16 mouse cellular contexts compared by ENCODE assay signal in the genomic region with DNA sequence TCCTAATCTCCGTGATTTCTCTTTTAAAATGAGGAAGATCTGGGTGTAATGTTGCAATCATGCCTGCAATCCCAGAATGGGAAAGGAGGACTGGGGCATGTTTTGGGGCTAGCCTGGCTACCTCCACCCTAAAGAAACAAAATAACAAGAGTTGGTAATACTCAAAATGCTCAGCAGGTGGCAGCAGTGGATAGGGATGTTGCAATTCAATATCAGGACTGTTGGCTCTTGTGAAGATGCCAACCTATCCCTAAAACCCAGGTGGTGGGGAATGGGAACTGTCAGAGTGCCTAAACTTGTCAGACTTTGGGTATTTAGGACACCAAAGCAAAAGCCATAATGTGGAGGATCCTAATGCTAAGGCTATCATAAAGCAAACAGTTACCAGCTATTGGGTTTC. TPM values are rescaled to one million over a fixed set of nuclear protein-coding genes. Genes with fewer than 3 reads are reported as not detected.
DNase-seq lines count a peak whose midpoint lies in the region; ATAC-seq and TF ChIP-seq lines count a peak whose summit lies in the region.
"Not testable (repeated sequence)": the region's sequence is repeated elsewhere in the genome, so short reads cannot be mapped to it uniquely, and the experiment has no call there.
"Had no signal": no experiment of that assay in that cellular context is flagged by ENCODE, and none has a peak within 500 bp of the region (broad histone marks: within the 10 kb centered on the region; RNA-seq: fewer than 3 reads in every experiment).

No protein-coding gene starts in this region.

- not testable (repeated sequence) for TF ChIP-seq CTCF in C2C12 (IDR thresholded peaks at IDR 0.05; ENCODE audit: control insufficient read depth, insufficient read depth, insufficient read length)

- H3K4me2 ChIP-seq in midbrain, embryonic 11.5 days = not testable (repeated sequence)

- not testable (repeated sequence) for H3K36me3 ChIP-seq in C2C12 (ENCODE audit: control insufficient read depth, insufficient read depth); midbrain, embryonic 11.5 days (ENCODE audit: control insufficient read depth, insufficient read depth, low read length)

- H3K79me3 ChIP-seq in C2C12 (ENCODE audit: low read depth) = not testable (repeated sequence)

- not testable (repeated sequence) for H3K27me3 ChIP-seq in C2C12 (ENCODE audit: control insufficient read depth, insufficient read depth, insufficient read length); midbrain, embryonic 11.5 days (ENCODE audit: control insufficient read depth, insufficient read depth, low read length)

- H3K79me2 ChIP-seq in C2C12 (ENCODE audit: control insufficient read depth, insufficient read depth) = not testable (repeated sequence)

- 68% methylated on average over 1 of the region's 1 CpGs for WGBS in midbrain, embryonic 11.5 days

- H3K9me3 ChIP-seq in midbrain, embryonic 11.5 days (ENCODE audit: control insufficient read depth, low read length) = not testable (repeated sequence)

- H3K4me3 ChIP-seq in C2C12 (ENCODE audit: insufficient read depth, poor library complexity, severe bottlenecking); midbrain, embryonic 11.5 days (ENCODE audit: low read depth, low read length): not testable (repeated sequence)

- not testable (repeated sequence) for H3K4me1 ChIP-seq in midbrain, embryonic 11.5 days (ENCODE audit: control insufficient read depth, insufficient read depth, low read length)

- H3K9ac ChIP-seq in midbrain, embryonic 11.5 days (ENCODE audit: low read length) = not testable (repeated sequence)

- H3ac ChIP-seq in C2C12 (ENCODE audit: control insufficient read depth, insufficient read length, low read depth) = not testable (repeated sequence)

- DNase-seq in adrenal gland, adult 2 months = peak; percentile 2
- peak; percentile 7 for DNase-seq in fibroblast of lung, adult 2 months (ENCODE audit: low read depth)
- peak; percentile 6 for DNase-seq in heart, postnatal 4 days
- DNase-seq in kidney, postnatal 4 days = peak; percentile 2
- DNase-seq in liver = peak; percentile 18
- peak; percentile 83 for DNase-seq in midbrain, embryonic 11.5 days (ENCODE audit: low spot score, missing footprints)
- peak; percentile 4 for DNase-seq in right cerebral cortex, postnatal 4 days

- H3K27ac ChIP-seq in midbrain, embryonic 11.5 days (ENCODE audit: low read depth, low read length) = not testable (repeated sequence)

- not testable (repeated sequence) for ATAC-seq in midbrain, embryonic 11.5 days (ENCODE audit: low FRiP score)

TF ChIP-seq in C2C12, 6 proteins besides CTCF, POLR2A, EP300 and RAD21:
- peak; percentile 23 for TF ChIP-seq CEBPB (IDR thresholded peaks at IDR 0.05; ENCODE audit: low read depth)

RNA-seq across cellular contexts. Expression of a gene that starts 34.6 kb away (rescaled TPM):
- not detected for polyA plus RNA-seq in C2C12 (2012; fragmentation: generic; extraction: Trizol)
- 1 to 10 TPM; 1.7 to 5.1 TPM for total RNA-seq in adrenal gland, adult 2 months (2021)
- 7.5 and 8.8 TPM in 2 replicates for polyA plus RNA-seq in adrenal gland, adult 2 months (2012; rRNA removed)
- total RNA-seq in heart, postnatal 4 days (2021) = under 1 TPM in 1 of 2 experiments, not detected in 1; 0.67 TPM
- not detected in 2 replicates for polyA plus RNA-seq in midbrain, embryonic 11.5 days (2014; fragmentation: Nextera tagmentation; extraction: Ambion mirVana)
- total RNA-seq: layer of hippocampus, adult 18-20 months had no signal
- polyA plus RNA-seq: heart, embryonic 13.5 days had no signal

RNA-seq across cellular contexts. Expression of a gene that starts 55.8 kb away (rescaled TPM):
- polyA plus RNA-seq in C2C12 (2012; fragmentation: generic; extraction: Trizol) = not detected
- total RNA-seq in adrenal gland, adult 2 months (2021) = not detected
- polyA plus RNA-seq in adrenal gland, adult 2 months (2012; rRNA removed) = not detected in 2 replicates
- total RNA-seq in heart, postnatal 4 days (2021) = not detected
- not detected in 2 replicates for polyA plus RNA-seq in midbrain, embryonic 11.5 days (2014; fragmentation: Nextera tagmentation; extraction: Ambion mirVana)
- total RNA-seq: gastrocnemius, adult 2 months; layer of hippocampus, adult 18-20 months had no signal
- polyA plus RNA-seq: heart, embryonic 13.5 days; inflammation-experienced regulatory T-cells, adult 6 months; limb, embryonic 15.5 days; macrophage; neural tube, embryonic 12.5 days; stomach, embryonic 15.5 days had no signal

Comparison
In these comparisons a context has a peak if more than half of its experiments do, and no peak if none do; other contexts are left out.
1. DNase-seq: peak in every context shown above with its lines; median percentile 83 in midbrain, embryonic 11.5 days; 18 in liver; 7 in fibroblast of lung, adult 2 months; 6 in heart, postnatal 4 days; 4 in right cerebral cortex, postnatal 4 days; 2 in adrenal gland, adult 2 months; 2 in kidney, postnatal 4 days.